Mouse (Mus musculus) heart, postnatal 0 days (tissue): ENCODE results near the gene Cdipt.

Source experiments
- CTCF ChIP-seq: IDR thresholded peaks from 2 replicates; pipeline ENCODE4 v1.5.1; 2016; ENCODE audit warnings: antibody characterized with exemption, control low read depth, low read depth
- EP300 ChIP-seq: IDR thresholded peaks from 2 replicates; pipeline ENCODE4 v1.6.1; 2016; ENCODE audit warnings: antibody characterized with exemption, low read depth

DNA sequence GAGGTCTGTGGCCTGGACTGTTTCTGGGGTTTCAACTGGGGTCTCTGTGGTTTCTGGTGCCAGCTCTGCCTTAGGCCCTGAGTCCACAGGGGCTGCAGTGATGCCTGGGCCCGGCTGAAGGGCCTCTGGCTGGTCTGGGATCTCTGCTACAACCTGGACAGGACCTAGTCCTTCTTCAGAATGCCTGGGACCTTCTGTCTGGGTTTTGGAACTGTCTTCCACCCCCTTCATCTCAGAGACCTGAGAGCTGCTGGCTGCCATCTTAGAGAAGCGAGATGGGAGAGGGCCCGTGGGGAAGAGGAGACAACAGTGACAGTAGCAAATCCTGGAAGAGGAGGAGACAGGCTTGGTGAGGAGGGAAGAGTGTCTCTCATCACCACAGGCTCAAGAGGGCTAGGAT lies 44.3 kb downstream of the Cdipt start:
- TF ChIP-seq CTCF (no peak), EP300 (no peak)
